Mouse (Mus musculus) adrenal gland, adult 2 months (tissue): ENCODE results near the gene Chrnb1. TPM values are rescaled to one million over a fixed set of nuclear protein-coding genes. Genes with fewer than 3 reads are reported as not detected.

Experiments
- polyA plus RNA-seq: library from polyadenylated mRNA; depleted of rRNA; stranded (reverse); fragments of >200 nt; gene quantifications from 2 replicates; pipeline ENCODE4 v1.2.3, GENCODE M21; 2012; rRNA removed
- total RNA-seq, 2 experiments: library from RNA; stranded (reverse); gene quantifications; 2 replicates each; pipeline ENCODE4 v1.2.3; 2021

The Chrnb1 gene
- total and polyA plus RNA-seq, 3 experiments = 1.7 to 3.1 (median 2.7) TPM

Other genes with a start within 250 kb of the Chrnb1 start
Only the 30 nearest of the 45 such genes appear.
- gene Fxr2, start 163.0 kb downstream of the Chrnb1 start, total RNA-seq = 100 to 1,000 TPM in 1 of 2 experiments, 10 to 100 TPM in 1; 69.6 to 105 TPM
- gene Fxr2, start 163.0 kb downstream of the Chrnb1 start, polyA plus RNA-seq = 69.8 and 81.6 TPM in 2 replicates
- not detected for gene Sox15, start 140.6 kb downstream of the Chrnb1 start, total RNA-seq
- gene Sox15, start 140.6 kb downstream of the Chrnb1 start, polyA plus RNA-seq = 0.24 TPM in 1 of 2 replicates, not detected in the other
- 100 to 1,000 TPM; 109 to 127 TPM for gene Mpdu1, start 133.3 kb downstream of the Chrnb1 start, total RNA-seq
- 179 and 196 TPM in 2 replicates for gene Mpdu1, start 133.3 kb downstream of the Chrnb1 start, polyA plus RNA-seq
- 10 to 100 TPM; 16.8 to 53.0 TPM for gene Cd68, start 129.8 kb downstream of the Chrnb1 start, total RNA-seq
- gene Cd68, start 129.8 kb downstream of the Chrnb1 start, polyA plus RNA-seq = 24.5 and 36.9 TPM in 2 replicates
- gene Eif4a1, start 123.5 kb downstream of the Chrnb1 start, total RNA-seq = 100 to 1,000 TPM; 509 to 543 TPM
- 85.0 and 144 TPM in 2 replicates for gene Eif4a1, start 123.5 kb downstream of the Chrnb1 start, polyA plus RNA-seq
- 10 to 100 TPM; 65.5 to 75.5 TPM for gene Senp3, start 113.9 kb downstream of the Chrnb1 start, total RNA-seq
- gene Senp3, start 113.9 kb downstream of the Chrnb1 start, polyA plus RNA-seq = 34.3 and 37.5 TPM in 2 replicates
- 1 to 10 TPM; 1.6 to 2.4 TPM for gene Tnfsf13, start 110.2 kb downstream of the Chrnb1 start, total RNA-seq
- 2.2 and 2.4 TPM in 2 replicates for gene Tnfsf13, start 110.2 kb downstream of the Chrnb1 start, polyA plus RNA-seq
- 10 to 100 TPM; 19.8 to 37.1 TPM for gene Tnfsf12, start 100.1 kb downstream of the Chrnb1 start, total RNA-seq
- gene Tnfsf12, start 100.1 kb downstream of the Chrnb1 start, polyA plus RNA-seq = 44.7 and 57.4 TPM in 2 replicates
- 1 to 10 TPM; 3.1 to 7.0 TPM for gene Tnfsfm13, start 99.8 kb downstream of the Chrnb1 start, total RNA-seq
- gene Tnfsfm13, start 99.8 kb downstream of the Chrnb1 start, polyA plus RNA-seq = 12.7 and 18.9 TPM in 2 replicates
- 10 to 100 TPM; 71.4 to 77.9 TPM for gene Polr2a, start 37.3 kb downstream of the Chrnb1 start, total RNA-seq
- 20.6 and 38.3 TPM in 2 replicates for gene Polr2a, start 37.3 kb downstream of the Chrnb1 start, polyA plus RNA-seq
- not detected for gene Slc35g3, start 34.0 kb downstream of the Chrnb1 start, total RNA-seq
- gene Slc35g3, start 34.0 kb downstream of the Chrnb1 start, polyA plus RNA-seq = not detected in 2 replicates
- 10 to 100 TPM; 47.3 to 74.8 TPM for gene Zbtb4, start 30.0 kb downstream of the Chrnb1 start, total RNA-seq
- gene Zbtb4, start 30.0 kb downstream of the Chrnb1 start, polyA plus RNA-seq = 66.0 and 73.6 TPM in 2 replicates
- gene Fgf11, start 5.9 kb upstream of the Chrnb1 start, total RNA-seq = 10 to 100 TPM in 1 of 2 experiments, 1 to 10 TPM in 1; 4.6 to 12.8 TPM
- 6.0 and 13.4 TPM in 2 replicates for gene Fgf11, start 5.9 kb upstream of the Chrnb1 start, polyA plus RNA-seq
- gene Tmem102, start 9.7 kb upstream of the Chrnb1 start, total RNA-seq = 1 to 10 TPM in 1 of 2 experiments, under 1 TPM in 1; 0.23 to 1.1 TPM
- gene Tmem102, start 9.7 kb upstream of the Chrnb1 start, polyA plus RNA-seq = 0.81 and 0.94 TPM in 2 replicates
- gene Gm39566, start 19.4 kb upstream of the Chrnb1 start, total RNA-seq = not detected
- gene Gm39566, start 19.4 kb upstream of the Chrnb1 start, polyA plus RNA-seq = not detected in 2 replicates
- gene Spem2, start 22.5 kb upstream of the Chrnb1 start, total RNA-seq = not detected
- 0.09 TPM in 1 of 2 replicates, not detected in the other for gene Spem2, start 22.5 kb upstream of the Chrnb1 start, polyA plus RNA-seq
- gene Spem1, start 26.2 kb upstream of the Chrnb1 start, total RNA-seq = not detected
- gene Spem1, start 26.2 kb upstream of the Chrnb1 start, polyA plus RNA-seq = not detected in 2 replicates
- 10 to 100 TPM; 14.6 to 21.8 TPM for gene Nlgn2, start 41.8 kb upstream of the Chrnb1 start, total RNA-seq
- 55.0 and 58.6 TPM in 2 replicates for gene Nlgn2, start 41.8 kb upstream of the Chrnb1 start, polyA plus RNA-seq
- gene Tmem256, start 42.6 kb upstream of the Chrnb1 start, total RNA-seq = 100 to 1,000 TPM; 139 to 173 TPM
- gene Tmem256, start 42.6 kb upstream of the Chrnb1 start, polyA plus RNA-seq = 116 and 160 TPM in 2 replicates
- 10 to 100 TPM; 50.8 to 53.5 TPM for gene Plscr3, start 50.4 kb upstream of the Chrnb1 start, total RNA-seq
- gene Plscr3, start 50.4 kb upstream of the Chrnb1 start, polyA plus RNA-seq = 224 and 230 TPM in 2 replicates
- under 1 TPM in 1 of 2 experiments, not detected in 1; 0.38 TPM for gene Tnk1, start 62.8 kb upstream of the Chrnb1 start, total RNA-seq
- gene Tnk1, start 62.8 kb upstream of the Chrnb1 start, polyA plus RNA-seq = 0.17 and 0.91 TPM in 2 replicates
- not detected for gene Tmem95, start 82.1 kb upstream of the Chrnb1 start, total RNA-seq
- gene Tmem95, start 82.1 kb upstream of the Chrnb1 start, polyA plus RNA-seq = not detected in 2 replicates
- gene Kctd11, start 85.5 kb upstream of the Chrnb1 start, total RNA-seq = 1 to 10 TPM; 3.2 to 5.7 TPM
- gene Kctd11, start 85.5 kb upstream of the Chrnb1 start, polyA plus RNA-seq = 4.1 and 4.9 TPM in 2 replicates
- under 1 TPM; 0.46 to 0.69 TPM for gene Acap1, start 99.6 kb upstream of the Chrnb1 start, total RNA-seq
- gene Acap1, start 99.6 kb upstream of the Chrnb1 start, polyA plus RNA-seq = 0.71 and 1.0 TPM in 2 replicates
- under 1 TPM; 0.66 to 0.86 TPM for gene 2810408A11Rik, start 105.0 kb upstream of the Chrnb1 start, total RNA-seq
- gene 2810408A11Rik, start 105.0 kb upstream of the Chrnb1 start, polyA plus RNA-seq = 0.18 and 0.74 TPM in 2 replicates
- gene Neurl4, start 105.1 kb upstream of the Chrnb1 start, total RNA-seq = 10 to 100 TPM; 40.6 to 44.2 TPM
- gene Neurl4, start 105.1 kb upstream of the Chrnb1 start, polyA plus RNA-seq = 38.6 and 47.6 TPM in 2 replicates
- 10 to 100 TPM; 44.7 to 61.8 TPM for gene Gps2, start 117.9 kb upstream of the Chrnb1 start, total RNA-seq
- gene Gps2, start 117.9 kb upstream of the Chrnb1 start, polyA plus RNA-seq = 130 and 148 TPM in 2 replicates
- 100 to 1,000 TPM; 572 to 622 TPM for gene Eif5a, start 126.0 kb upstream of the Chrnb1 start, total RNA-seq
- 180 and 225 TPM in 2 replicates for gene Eif5a, start 126.0 kb upstream of the Chrnb1 start, polyA plus RNA-seq
- gene Ybx2, start 139.9 kb upstream of the Chrnb1 start, total RNA-seq = 10 to 100 TPM; 12.9 to 20.0 TPM
- 21.8 and 41.4 TPM in 2 replicates for gene Ybx2, start 139.9 kb upstream of the Chrnb1 start, polyA plus RNA-seq
- 100 to 1,000 TPM in 1 of 2 experiments, 10 to 100 TPM in 1; 84.2 to 119 TPM for gene Slc2a4, start 152.2 kb upstream of the Chrnb1 start, total RNA-seq
- 138 and 142 TPM in 2 replicates for gene Slc2a4, start 152.2 kb upstream of the Chrnb1 start, polyA plus RNA-seq